Mouse (Mus musculus) liver, embryonic 16.5 days (tissue): ENCODE results near the gene Zbtb7b. TPM values are rescaled to one million over a fixed set of nuclear protein-coding genes. Genes with fewer than 3 reads are reported as not detected.

Experiments
- ATAC-seq: fragments of 200-750 bp; cut with Nextera tagmentation; 2 replicates; pipeline ENCODE4 v1.8.0; 2017; ENCODE audit warnings: low read depth, mild to moderate bottlenecking, moderate number of reproducible peaks, moderate library complexity
- H3K27ac ChIP-seq: fragments of 300-500 bp; sonication (generic); 2 replicates; pipeline ENCODE4 v1.5.1; 2014; ENCODE audit warnings: mild to moderate bottlenecking, low read length
- H3K27me3 ChIP-seq: fragments of 300-500 bp; sonication (generic); 2 replicates; pipeline ENCODE4 v1.6.1; 2014; ENCODE audit warnings: low read depth, low read length, mixed read lengths; ENCODE audit not compliant: control insufficient read depth, insufficient read depth
- H3K36me3 ChIP-seq: fragments of 300-500 bp; sonication (generic); 2 replicates; pipeline ENCODE4 v1.6.1; 2014; ENCODE audit warnings: mild to moderate bottlenecking; ENCODE audit not compliant: control insufficient read depth, insufficient read depth
- H3K4me1 ChIP-seq: fragments of 300-500 bp; sonication (generic); 2 replicates; pipeline ENCODE4 v1.6.1; 2014; ENCODE audit warnings: low read depth, low read length, mixed read lengths; ENCODE audit not compliant: control insufficient read depth
- H3K4me2 ChIP-seq: fragments of 300-500 bp; sonication (generic); 2 replicates; pipeline ENCODE4 v1.6.1; 2014; ENCODE audit warnings: low read depth, low read length, mixed read lengths
- H3K4me3 ChIP-seq: fragments of 300-500 bp; sonication (generic); 2 replicates; pipeline ENCODE4 v1.5.1; 2014; ENCODE audit warnings: low read depth, mild to moderate bottlenecking, low read length
- H3K9ac ChIP-seq: fragments of 300-500 bp; sonication (generic); 2 replicates; pipeline ENCODE4 v1.6.1; 2014; ENCODE audit warnings: low read depth, low read length
- H3K9me3 ChIP-seq: fragments of 300-500 bp; sonication (generic); replicated peaks from 2 replicates; pipeline ENCODE4 v1.6.1; 2016; ENCODE audit warnings: low read length; ENCODE audit not compliant: control insufficient read depth
- WGBS: fragments of 180-500 bp; shearing (Covaris S2); extraction: QIAGEN DNeasy Blood & Tissue Kit; methylation state at CpG from one replicate; pipeline ENCODE4 v1.1.7; 2014; ENCODE audit not compliant: insufficient replicate concordance; 5-methylcytosine and 5-hydroxymethylcytosine counted together
- polyA plus RNA-seq: library from polyadenylated mRNA; unstranded; fragments of >200 nt; fragmentation: Nextera tagmentation; extraction: Ambion mirVana; gene quantifications from 2 replicates; pipeline ENCODE4 v1.2.1, GENCODE M21; 2015

Zbtb7b gene
- polyA plus RNA-seq, 1 experiment from 2014 or later = 2.4 TPM

DNA sequence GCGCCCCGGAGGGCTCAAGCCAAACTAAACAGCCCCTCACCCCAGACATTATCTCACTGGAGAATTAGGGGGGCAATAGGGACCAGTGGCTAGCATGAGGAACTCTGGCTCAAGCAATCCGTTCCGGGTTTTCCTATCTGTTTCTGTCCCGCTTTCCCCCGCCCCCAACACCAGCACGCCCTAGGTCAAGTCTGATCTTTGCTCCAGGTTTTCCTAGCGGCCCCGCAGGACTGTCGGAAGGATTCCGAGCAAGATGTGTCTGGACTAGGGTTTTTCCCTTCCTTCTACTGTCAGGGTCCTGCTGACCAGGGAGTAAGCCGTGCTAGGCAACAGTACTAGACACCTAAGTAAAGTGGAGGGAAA, 299 bp upstream of the Zbtb7b start:
- H3K27ac ChIP-seq = peak overlapping the region; percentile 89
- WGBS = under 1% methylated on average over 11 of the region's 12 CpGs
- H3K9ac ChIP-seq = peak overlapping the region; percentile 73
- peaks cover 42% of the 10 kb centered on the region for H3K4me1 ChIP-seq
- H3K4me2 ChIP-seq = peak overlapping the region; percentile 99
- H3K27me3 ChIP-seq = peaks cover 31% of the 10 kb centered on the region
- H3K36me3 ChIP-seq = no peaks in the 10 kb centered on the region
- peak; percentile 9 for ATAC-seq
- peak overlapping the region; percentile 71 for H3K4me3 ChIP-seq
- no peaks in the 10 kb centered on the region for H3K9me3 ChIP-seq

DNA sequence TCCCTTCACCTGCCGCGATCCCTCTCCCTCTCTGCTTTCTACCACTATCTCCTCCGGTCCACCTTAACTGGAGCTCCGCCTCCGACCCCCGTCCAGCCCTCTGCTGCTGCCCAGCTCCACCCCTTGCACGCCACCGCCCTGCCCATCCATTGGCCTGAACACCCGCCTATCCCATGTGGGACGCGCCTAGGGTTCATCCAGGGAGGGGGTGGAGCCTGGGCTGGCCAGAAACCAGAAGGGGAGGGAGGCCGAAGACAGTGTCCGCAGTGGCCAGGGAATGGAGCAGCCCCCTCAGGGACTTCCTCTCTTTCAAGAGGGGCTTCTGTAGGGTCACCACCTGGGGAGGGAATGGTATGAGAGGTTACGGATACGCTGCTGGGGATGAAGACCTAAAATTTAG, 971 bp downstream of the Zbtb7b start:
- peak overlapping the region; percentile 89 for H3K27ac ChIP-seq
- peaks cover 31% of the 10 kb centered on the region for H3K27me3 ChIP-seq
- under 1% methylated on average over 15 of the region's 15 CpGs for WGBS
- no peaks in the 10 kb centered on the region for H3K36me3 ChIP-seq
- peak; percentile 93 for ATAC-seq
- peaks cover 47% of the 10 kb centered on the region for H3K4me1 ChIP-seq
- H3K4me3 ChIP-seq = peak overlapping the region; percentile 71
- peak overlapping the region; percentile 73 for H3K9ac ChIP-seq
- no peaks in the 10 kb centered on the region for H3K9me3 ChIP-seq
- peak overlapping the region; percentile 99 for H3K4me2 ChIP-seq

DNA sequence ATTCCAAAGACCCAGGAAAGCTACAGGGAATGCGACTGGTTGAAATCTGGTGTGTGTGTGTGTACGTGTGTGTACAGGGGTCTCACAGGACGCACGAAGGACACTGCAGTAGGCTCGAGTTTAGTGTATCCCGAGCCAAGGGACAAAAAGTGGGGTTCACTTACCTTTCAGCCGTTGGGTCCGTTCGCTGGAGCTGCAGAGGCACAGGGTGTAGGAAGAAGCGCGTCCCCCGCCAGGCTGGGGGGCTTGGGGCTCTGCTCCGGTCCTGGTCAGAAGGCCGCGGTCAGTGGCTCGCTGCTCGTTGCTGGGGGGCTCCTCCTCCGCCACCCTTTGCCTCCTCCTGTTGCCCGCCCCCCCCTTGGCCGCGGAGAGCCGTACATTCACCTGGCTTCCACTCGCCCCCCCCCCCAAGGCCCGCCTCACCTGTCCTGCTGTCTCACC, 1.7 kb downstream of the Zbtb7b start:
- ATAC-seq = no peak
- Histone ChIP-seq H3K27ac (peak overlapping the region; percentile 81), H3K4me1 (peaks cover 55% of the 10 kb centered on the region)

DNA sequence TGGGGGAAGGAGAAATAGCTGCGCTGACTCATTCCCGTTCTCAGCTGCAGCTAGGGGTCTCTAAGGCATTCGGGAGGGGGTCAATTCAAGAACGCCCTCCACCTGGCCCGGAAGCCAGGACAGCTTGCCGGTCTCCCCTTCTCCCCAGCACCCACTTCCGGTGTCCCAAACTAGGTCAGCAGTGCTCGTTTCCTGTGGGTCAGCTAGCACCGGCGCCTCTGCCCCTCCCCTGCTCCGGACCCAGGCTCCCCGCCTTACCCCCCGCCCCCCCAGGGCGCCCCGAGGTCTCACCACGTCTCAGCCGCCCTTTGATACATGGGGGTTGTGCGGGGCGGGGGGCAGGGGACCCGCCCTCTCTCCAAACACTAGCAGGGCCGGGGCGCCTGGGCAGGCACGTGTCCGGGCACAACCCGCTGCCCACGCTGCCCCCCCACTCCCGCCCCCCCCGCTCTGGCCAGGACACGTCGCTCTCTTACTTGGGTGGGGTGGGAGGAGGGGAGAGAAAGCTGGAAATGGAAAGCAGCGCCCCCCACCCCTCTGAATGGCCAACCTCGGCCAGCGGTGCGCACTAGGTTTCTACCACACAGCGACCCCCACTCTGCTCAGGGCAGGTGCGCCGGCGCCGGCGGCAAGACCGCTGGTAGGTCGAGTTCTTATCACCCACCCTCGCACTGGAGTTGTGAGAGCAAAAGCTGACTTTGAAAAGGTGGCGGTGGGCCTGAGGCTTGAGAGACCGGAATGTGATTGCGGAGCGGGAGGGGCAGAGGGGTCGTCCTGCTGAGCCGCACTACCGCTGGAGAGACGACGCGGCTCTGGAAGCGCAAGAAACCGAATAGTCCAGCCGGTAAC, 2.7 kb downstream of the Zbtb7b start:
- peaks cover 63% of the 10 kb centered on the region for H3K4me1 ChIP-seq
- peak overlapping the region; percentile 81 for H3K27ac ChIP-seq
- H3K9ac ChIP-seq = peak overlapping the region; percentile 68
- H3K9me3 ChIP-seq = no peaks in the 10 kb centered on the region
- H3K4me3 ChIP-seq = peak overlapping the region; percentile 71
- WGBS = 1% methylated on average over 55 of the region's 56 CpGs
- peak; percentile 5 for ATAC-seq
- H3K36me3 ChIP-seq = no peaks in the 10 kb centered on the region
- H3K4me2 ChIP-seq = peak overlapping the region; percentile 99
- H3K27me3 ChIP-seq = peaks cover 31% of the 10 kb centered on the region

More for the DNA sequence above, 1.7 kb downstream of the Zbtb7b start:
- Histone ChIP-seq H3K4me3 (peak overlapping the region; percentile 71), H3K27me3 (peaks cover 31% of the 10 kb centered on the region), H3K36me3 (no peaks in the 10 kb centered on the region), H3K9ac (peak overlapping the region; percentile 68), H3K9me3 (no peaks in the 10 kb centered on the region), H3K4me2 (peak overlapping the region; percentile 99)
- 0% methylated on average over 21 of the region's 24 CpGs for WGBS

DNA sequence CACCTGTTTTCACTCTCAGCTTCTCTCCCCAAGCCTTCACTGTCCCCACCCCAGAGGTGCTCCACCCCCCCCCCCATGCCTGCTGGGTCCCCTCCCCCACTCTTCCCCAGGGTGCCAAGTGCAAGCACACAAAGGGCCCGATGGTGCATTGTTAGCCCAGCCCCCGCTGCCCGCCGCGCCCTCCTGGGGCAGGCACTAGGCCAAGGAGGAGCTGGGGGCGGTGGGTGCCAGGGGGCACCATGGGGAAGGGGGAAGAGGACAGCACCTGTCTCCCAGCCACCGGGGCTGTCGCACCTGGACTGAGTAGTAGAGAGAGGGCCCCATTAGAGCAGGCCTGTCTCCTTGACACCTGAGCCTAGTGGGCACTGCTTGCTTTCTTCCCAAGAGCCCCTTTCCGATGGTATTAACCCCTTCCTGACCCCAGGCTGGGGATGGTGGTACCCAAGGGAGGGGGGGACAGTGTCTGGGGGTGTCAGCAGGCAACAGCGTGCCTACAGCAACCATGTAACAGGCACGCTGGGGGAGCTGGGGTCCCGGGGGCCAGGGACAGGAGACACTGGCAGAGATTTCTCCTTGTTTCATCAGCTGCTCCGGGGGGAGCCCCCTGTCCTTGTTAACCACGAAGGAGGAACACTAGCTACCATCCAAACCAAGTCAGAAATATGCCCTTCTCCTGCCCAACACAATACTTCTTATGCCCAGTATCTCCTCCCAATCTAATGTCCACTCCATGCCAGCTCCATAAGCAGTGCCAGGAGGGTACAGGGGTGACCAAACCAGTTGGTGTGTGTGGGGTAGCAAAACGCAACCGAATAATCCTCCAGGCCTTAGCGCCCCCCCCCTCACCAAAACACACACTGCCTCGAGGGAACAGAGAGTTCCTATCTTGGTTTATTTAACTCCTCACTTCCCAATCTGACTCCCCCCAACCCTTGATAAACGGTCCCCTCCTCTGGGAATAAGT, 3.6 kb downstream of the Zbtb7b start:
- H3K36me3 ChIP-seq = no peaks in the 10 kb centered on the region
- H3K4me1 ChIP-seq = peaks cover 57% of the 10 kb centered on the region
- 18% methylated on average over 19 of the region's 19 CpGs for WGBS
- H3K27ac ChIP-seq = peak overlapping the region; percentile 81
- H3K27me3 ChIP-seq = peaks cover 31% of the 10 kb centered on the region
- peak overlapping the region; percentile 99 for H3K4me2 ChIP-seq
- no peak for ATAC-seq
- H3K4me3 ChIP-seq = peak overlapping the region; percentile 71
- H3K9me3 ChIP-seq = no peaks in the 10 kb centered on the region
- H3K9ac ChIP-seq = peak overlapping the region; percentile 68

DNA sequence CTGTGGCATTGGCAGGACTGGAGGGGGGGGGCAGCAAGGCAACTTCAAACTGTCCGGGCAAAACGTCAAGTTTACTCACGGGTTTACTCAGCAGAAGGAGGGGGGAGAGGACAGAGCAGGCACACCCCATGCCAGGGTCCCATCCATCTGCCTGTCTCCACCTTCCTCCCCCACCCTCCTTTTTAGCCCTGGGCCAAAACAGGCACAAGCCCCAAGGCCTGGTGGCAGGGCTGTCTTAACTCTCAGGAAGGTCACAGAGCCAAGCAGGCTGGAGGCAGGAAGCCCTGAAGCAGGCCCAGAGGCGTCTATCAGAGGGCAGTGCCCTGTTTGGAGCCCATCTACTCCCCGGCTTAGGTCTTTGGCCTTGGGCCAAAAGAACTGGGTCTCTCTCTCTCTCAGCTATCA, 4.5 kb downstream of the Zbtb7b start:
- H3K36me3 ChIP-seq = no peaks in the 10 kb centered on the region
- H3K27me3 ChIP-seq = peaks cover 27% of the 10 kb centered on the region
- ATAC-seq = no peak
- H3K4me1 ChIP-seq = peaks cover 48% of the 10 kb centered on the region
- peak overlapping the region; percentile 99 for H3K4me2 ChIP-seq
- WGBS = 39% methylated on average over 5 of the region's 5 CpGs
- H3K27ac ChIP-seq = peak overlapping the region; percentile 81
- H3K9ac ChIP-seq = no peak overlapping the region
- no peaks in the 10 kb centered on the region for H3K9me3 ChIP-seq
- no peak overlapping the region for H3K4me3 ChIP-seq

DNA sequence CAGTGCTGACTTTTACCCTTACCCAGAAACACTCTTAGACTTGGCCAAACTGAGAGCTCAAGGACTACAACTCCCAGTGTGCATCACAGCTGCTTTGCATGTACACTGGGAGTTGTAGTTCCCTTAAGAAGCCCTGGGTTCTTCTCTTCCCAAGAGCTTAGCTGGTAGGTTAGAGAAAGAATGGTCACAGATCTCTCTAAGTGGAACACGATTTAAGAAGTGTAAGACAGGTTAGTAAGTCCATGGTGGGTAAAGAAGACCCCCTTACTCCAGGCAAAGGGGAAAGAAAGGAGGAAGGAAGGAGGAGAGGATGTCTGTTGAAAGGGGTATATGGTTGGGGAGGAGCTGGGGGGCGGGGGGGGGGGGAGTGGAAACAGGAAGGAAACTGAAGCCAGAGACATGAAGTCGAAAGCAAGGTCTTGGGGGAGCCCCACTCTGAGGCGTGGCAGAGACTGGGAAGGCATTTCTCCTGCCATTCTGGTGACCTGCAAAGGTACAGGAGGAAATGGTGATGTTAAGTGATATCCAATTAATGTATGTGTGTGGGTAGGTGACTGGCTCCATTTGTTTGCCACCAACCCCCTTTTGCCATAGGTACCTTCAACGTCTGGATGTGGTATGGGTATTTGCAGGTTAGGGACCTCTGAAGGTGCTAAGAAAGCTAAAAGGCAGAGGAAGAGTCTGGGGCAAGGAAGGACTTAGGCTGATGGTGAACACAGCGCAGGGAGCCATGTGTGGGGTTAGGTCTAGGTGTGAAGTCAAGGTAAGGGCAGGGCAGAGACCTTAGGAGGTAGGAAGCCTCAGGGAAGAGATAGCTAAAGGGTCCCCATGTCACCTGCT, 5.5 kb downstream of the Zbtb7b start:
- no peak overlapping the region for H3K9ac ChIP-seq
- WGBS = 31% methylated on average over 5 of the region's 6 CpGs
- no peaks in the 10 kb centered on the region for H3K9me3 ChIP-seq
- H3K4me1 ChIP-seq = peaks cover 39% of the 10 kb centered on the region
- H3K36me3 ChIP-seq = no peaks in the 10 kb centered on the region
- H3K27me3 ChIP-seq = peaks cover 22% of the 10 kb centered on the region
- no peak for ATAC-seq
- H3K4me3 ChIP-seq = no peak overlapping the region
- H3K4me2 ChIP-seq = peak overlapping the region; percentile 99
- peak overlapping the region; percentile 50 for H3K27ac ChIP-seq

DNA sequence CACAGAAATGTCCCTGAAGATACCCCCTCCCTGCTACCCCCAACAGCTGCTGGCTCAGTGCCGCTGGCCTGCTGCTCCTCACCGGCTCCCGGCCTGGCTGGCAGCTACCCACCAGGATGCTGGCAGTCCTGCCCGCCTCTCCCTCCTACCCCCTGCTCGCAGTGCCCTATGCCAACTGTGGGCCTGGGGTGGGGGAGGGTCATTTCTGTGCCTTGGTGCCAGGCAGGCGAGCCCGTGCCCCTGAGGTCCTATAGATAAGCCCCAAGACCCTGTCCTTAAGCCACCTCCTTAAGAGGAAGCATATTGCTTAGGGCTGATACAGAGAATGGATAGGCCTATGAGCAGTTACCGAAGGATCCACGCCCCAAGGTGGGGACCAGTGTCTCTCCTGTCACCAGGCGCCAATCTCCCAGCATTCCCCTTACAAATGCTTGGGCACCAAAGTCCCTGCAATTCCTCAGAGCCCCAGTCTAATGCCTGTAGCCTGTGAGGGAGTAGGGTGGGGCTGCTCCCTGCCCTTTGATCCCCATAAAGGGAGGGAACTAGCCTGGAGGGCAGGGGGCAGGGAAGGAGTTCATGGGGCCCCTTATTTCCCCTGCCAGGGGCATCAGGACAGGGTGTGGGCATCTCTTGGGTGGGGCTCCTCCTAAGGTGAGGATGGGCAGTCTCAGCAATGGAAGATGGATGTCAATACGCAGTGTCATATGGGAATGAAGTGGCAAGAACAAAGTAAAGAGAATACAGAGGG, 6.3 kb downstream of the Zbtb7b start:
- H3K36me3 ChIP-seq = no peaks in the 10 kb centered on the region
- no peaks in the 10 kb centered on the region for H3K9me3 ChIP-seq
- peak overlapping the region; percentile 43; the same call in 1 of the 2 replicates for H3K4me3 ChIP-seq
- peak overlapping the region; percentile 19 for H3K4me2 ChIP-seq
- peak; percentile 3; the same call in 1 of the 2 replicates for ATAC-seq
- H3K9ac ChIP-seq = no peak overlapping the region
- H3K27me3 ChIP-seq = peaks cover 22% of the 10 kb centered on the region
- WGBS = 37% methylated on average over 11 of the region's 11 CpGs
- peak overlapping the region; percentile 56 for H3K27ac ChIP-seq
- peaks cover 33% of the 10 kb centered on the region for H3K4me1 ChIP-seq
